Mouse (Mus musculus): ENCODE measurements around the gene Ift88. TPM values are rescaled to one million over a fixed set of nuclear protein-coding genes. Genes with fewer than 3 reads are reported as not detected.

Ift88 gene
- polyA plus RNA-seq, 1 experiment from 2014 or later = 8.6 TPM

GRCm38 (mm10) chr14:57556922-57557321 is 133.1 kb downstream of the Ift88 start:
- no peak overlapping the region for H3K27ac ChIP-seq (ENCODE audit: low read depth, low read length)
- H3K4me3 ChIP-seq (ENCODE audit: low read depth, low read length) = no peak overlapping the region
- no peaks in the 10 kb centered on the region for H3K27me3 ChIP-seq (ENCODE audit: control insufficient read depth, insufficient read depth, low read length)
- no peak overlapping the region for H3K9ac ChIP-seq (ENCODE audit: low read depth, low read length)
- 90% methylated on average over 1 of the region's 1 CpGs for WGBS (ENCODE audit: insufficient replicate concordance)
- no peaks in the 10 kb centered on the region for H3K4me1 ChIP-seq (ENCODE audit: control insufficient read depth, insufficient read depth, low read length)
- no peaks in the 10 kb centered on the region for H3K36me3 ChIP-seq (ENCODE audit: control insufficient read depth, insufficient read depth, low read length)
- no peak overlapping the region for H3K4me2 ChIP-seq
- no peak for ATAC-seq (replicated peaks; ENCODE audit: insufficient number of reproducible peaks, low FRiP score, low TSS enrichment)
- H3K9me3 ChIP-seq (replicated peaks; ENCODE audit: control insufficient read depth, low read length) = no peaks in the 10 kb centered on the region

- H3K9me3 ChIP-seq (replicated peaks; ENCODE audit: control insufficient read depth, low read length) = no peaks in the 10 kb centered on the region
- H3K36me3 ChIP-seq (ENCODE audit: control insufficient read depth, insufficient read depth, low read length) = no peaks in the 10 kb centered on the region
- ATAC-seq (replicated peaks; ENCODE audit: insufficient number of reproducible peaks, low FRiP score, low TSS enrichment) = no peak
- H3K9ac ChIP-seq (ENCODE audit: low read depth, low read length) = no peak overlapping the region
- H3K4me1 ChIP-seq (ENCODE audit: control insufficient read depth, insufficient read depth, low read length) = peaks cover 2% of the 10 kb centered on the region; the same call in 1 of the 2 replicates
- no peak overlapping the region for H3K4me2 ChIP-seq
- no peak overlapping the region for H3K4me3 ChIP-seq (ENCODE audit: low read depth, low read length)
- WGBS (ENCODE audit: insufficient replicate concordance) = 81% methylated on average over 6 of the region's 6 CpGs
- H3K27ac ChIP-seq (ENCODE audit: low read depth, low read length) = no peak overlapping the region
- H3K27me3 ChIP-seq (ENCODE audit: control insufficient read depth, insufficient read depth, low read length) = no peaks in the 10 kb centered on the region
Measured at GRCm38 (mm10) chr14:57565626-57566025, 141.8 kb downstream of the Ift88 start.

Other genes with a start within 250 kb of the Ift88 start
- 11.0 and 11.9 TPM in 2 replicates for gene Cryl1, start 25.5 kb upstream of the Ift88 start, polyA plus RNA-seq (2014; fragmentation: Nextera tagmentation; extraction: Ambion mirVana)
- gene Il17d, start 100.7 kb downstream of the Ift88 start, polyA plus RNA-seq (2014; fragmentation: Nextera tagmentation; extraction: Ambion mirVana) = 0.45 and 0.49 TPM in 2 replicates
- gene Eef1akmt1, start 147.6 kb downstream of the Ift88 start, polyA plus RNA-seq (2014; fragmentation: Nextera tagmentation; extraction: Ambion mirVana) = 61.2 and 71.6 TPM in 2 replicates
- gene Xpo4, start 241.4 kb downstream of the Ift88 start, polyA plus RNA-seq (2014; fragmentation: Nextera tagmentation; extraction: Ambion mirVana) = 21.8 and 23.7 TPM in 2 replicates

Measured in heart, embryonic 11.5 days (tissue).